Mouse (Mus musculus) heart, adult 2 months (tissue): ENCODE measurements at regions not wholly inside any gene's neighbourhood (a gene's known extent, or its start where the extent isn't known, plus 50 kb on each side); places are given as distances from the start of the nearest gene placed in this dataset.

Experiments
- CTCF ChIP-seq: fragments of 200-600 bp; IDR thresholded peaks from 2 replicates; pipeline ENCODE4 v1.8.1; 2022; ENCODE audit warnings: antibody characterized with exemption, mild to moderate bottlenecking, moderate library complexity
- EP300 ChIP-seq: fragments of 200-500 bp; IDR thresholded peaks from 2 replicates; pipeline ENCODE4 v1.6.1; 2011; ENCODE audit warnings: low read depth, low read length, control low read depth; ENCODE audit not compliant: insufficient read depth
- POLR2A ChIP-seq: fragments of 200-500 bp; IDR thresholded peaks from 2 replicates; pipeline ENCODE4 v1.6.1; 2011; ENCODE audit warnings: mild to moderate bottlenecking, low read depth, low read length, control low read depth; ENCODE audit not compliant: insufficient read depth

GRCm38 (mm10) chr13:107555958-107556357 is 488.3 kb upstream of the Smim15 start:
- TF ChIP-seq CTCF (no peak), EP300 (no peak), POLR2A (no peak)
